Mouse (Mus musculus) ES-E14 (cell line): Measurements from ENCODE around the gene Aak1. TPM values are rescaled to one million over a fixed set of nuclear protein-coding genes. Genes with fewer than 3 reads are reported as not detected.
"Not testable (repeated sequence)": the region's sequence is repeated elsewhere in the genome, so short reads cannot be mapped to it uniquely, and the experiment has no call there.

Experiments used
- DNase-seq: peaks from one replicate; pipeline ENCODE4 v3.0.0-alpha.2; 2013; ENCODE audit warnings: low read depth, low spot score
- H3K27ac ChIP-seq: 2 replicates; pipeline ENCODE4 v1.5.1; 2012; ENCODE audit warnings: low read depth, mild to moderate bottlenecking, low read length, moderate library complexity, mixed read lengths; ENCODE audit not compliant: poor library complexity, insufficient read depth, severe bottlenecking
- H3K36me3 ChIP-seq: 2 replicates; pipeline ENCODE4 v1.6.1; 2012; ENCODE audit warnings: mild to moderate bottlenecking, low read length, moderate library complexity, mixed read lengths; ENCODE audit not compliant: control insufficient read depth, poor library complexity, insufficient read depth, severe bottlenecking
- H3K4me1 ChIP-seq, 2 experiments: fragments of 150-350 bp in 1 of 2; sonication (generic) in 1 of 2; 2 replicates each; pipeline ENCODE4 v1.6.1; 2012; ENCODE audit warnings: low read length in 2 of 2, mild to moderate bottlenecking in 1 of 2, mixed read lengths in 1 of 2; ENCODE audit not compliant: control insufficient read depth in 2 of 2, insufficient read depth in 2 of 2, poor library complexity in 1 of 2
- H3K4me3 ChIP-seq, 2 experiments: fragments of 150-350 bp in 1 of 2; sonication (generic) in 1 of 2; 2 replicates each; pipeline ENCODE4 v1.5.1; 2012; ENCODE audit warnings: low read length in 2 of 2, low read depth in 1 of 2, mild to moderate bottlenecking in 1 of 2, mixed read lengths in 1 of 2; ENCODE audit not compliant: insufficient read depth in 1 of 2, poor library complexity in 1 of 2, severe bottlenecking in 1 of 2
- H3K9ac ChIP-seq: 2 replicates; pipeline ENCODE4 v1.6.1; 2012; ENCODE audit warnings: low read depth, mild to moderate bottlenecking, low read length, mixed read lengths; ENCODE audit not compliant: poor library complexity, insufficient read depth, severe bottlenecking
- H3K9me3 ChIP-seq: fragments of 150-350 bp; sonication (generic); 2 replicates; pipeline ENCODE4 v1.6.1; 2012; ENCODE audit warnings: low read depth, mild to moderate bottlenecking, low read length; ENCODE audit not compliant: control insufficient read depth, insufficient read depth
- CHD2 ChIP-seq: IDR thresholded peaks from 2 replicates; pipeline ENCODE4 v1.6.1; 2014; ENCODE audit warnings: mild to moderate bottlenecking, low read depth, low read length, inconsistent platforms
- HCFC1 ChIP-seq: IDR thresholded peaks from 2 replicates; pipeline ENCODE4 v1.6.1; 2012; ENCODE audit warnings: low read length, inconsistent platforms, borderline replicate concordance; ENCODE audit not compliant: insufficient read depth
- MAFK ChIP-seq: IDR thresholded peaks from 2 replicates; pipeline ENCODE4 v1.6.1; 2014; ENCODE audit warnings: mild to moderate bottlenecking, low read depth, low read length, inconsistent platforms; ENCODE audit not compliant: insufficient read depth
- ZC3H11A ChIP-seq: IDR thresholded peaks from 2 replicates; pipeline ENCODE4 v1.6.1; 2012; ENCODE audit warnings: low read depth, mild to moderate bottlenecking, inconsistent platforms, low read length, borderline replicate concordance
- ZNF384 ChIP-seq: IDR thresholded peaks from 2 replicates; pipeline ENCODE4 v1.6.1; 2012; ENCODE audit warnings: low read depth, low read length, inconsistent platforms
- in situ Hi-C, 2 experiments: fragments of 600-800 bp; cut with MboI; formaldehyde crosslinking; loops; one replicate each; pipeline ENCODE4 v1.15.1; 2025; ENCODE audit warnings: low sequenced_read_pairs in 2 of 2, inconsistent platforms in 1 of 2; ENCODE audit not compliant: unreplicated experiment in 2 of 2
- total RNA-seq: library from RNA; depleted of rRNA; stranded (reverse); fragments of 300-350 nt; gene quantifications from 2 replicates; pipeline ENCODE4 v1.2.3, GENCODE M21; 2012

The Aak1 gene
- total RNA-seq, 1 experiment: 20.0 TPM

DNA sequence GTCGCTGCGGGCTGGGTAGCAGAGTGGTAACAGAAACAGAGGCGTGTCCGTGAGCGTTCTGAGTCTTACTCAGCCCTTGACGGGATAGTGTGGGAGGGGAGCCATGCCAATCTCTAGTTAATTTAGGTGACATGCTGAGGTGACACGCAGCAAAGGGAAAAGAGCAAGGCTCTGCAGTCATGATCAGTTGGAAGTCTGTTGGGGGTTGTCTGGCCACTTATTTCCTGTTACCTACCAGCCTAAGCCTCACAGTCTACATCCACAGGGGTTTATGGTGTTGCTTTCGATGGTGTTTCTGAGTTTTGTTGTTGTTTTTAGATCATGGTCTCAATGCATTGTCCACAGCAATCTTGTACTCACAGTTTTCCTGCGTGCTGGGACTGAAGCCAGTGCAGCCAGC is 21.0 kb downstream of the Aak1 start:
- H3K4me3 ChIP-seq: no peak overlapping the region
- TF ChIP-seq MAFK (no peak), ZNF384 (no peak), CHD2 (no peak)
- no peak overlapping the region for H3K9ac ChIP-seq
- H3K9me3 ChIP-seq: no peaks in the 10 kb centered on the region
- DNase-seq: no peak
- peaks cover 2% of the 10 kb centered on the region; the same call in 1 of the 2 replicates for H3K36me3 ChIP-seq
- in situ Hi-C loops: no loop called here
- H3K4me1 ChIP-seq: peaks cover 0 to 4% of the 10 kb centered on the region in 2 experiments; a peak in 1 of 4 replicates
- H3K27ac ChIP-seq: peak overlapping the region; percentile 30; the same call in 1 of the 2 replicates

- H3K36me3 ChIP-seq: no peaks in the 10 kb centered on the region
- DNase-seq: no peak
- no peaks in the 10 kb centered on the region for H3K9me3 ChIP-seq
- in situ Hi-C loops: no loop called here
- H3K27ac ChIP-seq: no peak overlapping the region
- H3K4me3 ChIP-seq: no peak overlapping the region
- peaks cover 0 to 4% of the 10 kb centered on the region in 2 experiments; a peak in 1 of 4 replicates for H3K4me1 ChIP-seq
- no peak for TF ChIP-seq MAFK
- no peak for TF ChIP-seq ZNF384
- TF ChIP-seq CHD2: no peak
- no peak for TF ChIP-seq ZC3H11A
- no peak for TF ChIP-seq HCFC1
- no peak overlapping the region for H3K9ac ChIP-seq
Measured at GRCm38 (mm10) chr6:86871783-86872182, 22.5 kb downstream of the Aak1 start.

DNA sequence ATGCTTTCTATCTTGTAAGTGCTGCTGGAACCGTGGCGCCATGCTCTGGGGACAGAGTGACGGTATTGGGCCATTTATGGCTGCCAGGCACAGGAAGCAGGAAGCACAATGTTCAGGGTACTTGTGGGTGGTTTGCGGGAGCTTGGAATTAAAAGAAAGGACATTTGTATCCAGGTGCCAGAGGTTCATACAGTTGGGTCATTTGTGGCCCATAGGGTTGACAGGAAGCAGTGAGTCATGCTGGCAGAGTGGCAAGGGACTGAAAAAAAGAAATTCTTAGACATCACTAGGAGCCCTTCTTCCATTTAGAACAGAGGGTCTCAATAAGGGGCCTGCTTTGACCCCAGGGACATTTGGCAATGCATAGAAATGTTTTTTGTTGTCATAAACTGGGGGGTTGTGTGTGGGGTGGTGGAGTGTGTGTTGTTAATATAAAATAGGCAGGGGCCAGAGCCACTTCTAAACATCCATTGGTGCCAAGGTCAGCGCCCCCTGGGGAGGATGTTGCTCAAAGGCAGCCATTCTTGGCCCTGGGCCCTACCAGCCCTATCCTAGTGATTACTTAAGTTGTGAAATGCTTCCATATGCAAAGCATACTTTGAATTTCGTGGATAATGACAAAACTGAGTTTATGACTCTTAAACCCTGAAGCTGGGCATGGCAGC is 25.5 kb downstream of the Aak1 start:
- in situ Hi-C loops: no loop called here
- Histone ChIP-seq H3K4me1 (peaks cover 0 to 4% of the 10 kb centered on the region in 2 experiments; a peak in 1 of 4 replicates), H3K4me3 (no peak overlapping the region), H3K9ac (no peak overlapping the region), H3K27ac (no peak overlapping the region), H3K9me3 (no peaks in the 10 kb centered on the region), H3K36me3 (no peaks in the 10 kb centered on the region)
- no peak for DNase-seq
- TF ChIP-seq ZNF384 (no peak), MAFK (no peak), ZC3H11A (no peak), HCFC1 (no peak), CHD2 (no peak)

- no peak overlapping the region for H3K4me3 ChIP-seq
- in situ Hi-C loops: no loop called here
- no peaks in the 10 kb centered on the region for H3K9me3 ChIP-seq
- no peaks in the 10 kb centered on the region for H3K36me3 ChIP-seq
- no peak overlapping the region for H3K27ac ChIP-seq
- TF ChIP-seq ZC3H11A (no peak), CHD2 (no peak), ZNF384 (no peak), MAFK (no peak), HCFC1 (no peak)
- H3K4me1 ChIP-seq: peaks cover 0 to 2% of the 10 kb centered on the region in 2 experiments; a peak in 1 of 4 replicates
- no peak for DNase-seq
- H3K9ac ChIP-seq: no peak overlapping the region
Measured at GRCm38 (mm10) chr6:86876451-86876850, 27.1 kb downstream of the Aak1 start.

DNA sequence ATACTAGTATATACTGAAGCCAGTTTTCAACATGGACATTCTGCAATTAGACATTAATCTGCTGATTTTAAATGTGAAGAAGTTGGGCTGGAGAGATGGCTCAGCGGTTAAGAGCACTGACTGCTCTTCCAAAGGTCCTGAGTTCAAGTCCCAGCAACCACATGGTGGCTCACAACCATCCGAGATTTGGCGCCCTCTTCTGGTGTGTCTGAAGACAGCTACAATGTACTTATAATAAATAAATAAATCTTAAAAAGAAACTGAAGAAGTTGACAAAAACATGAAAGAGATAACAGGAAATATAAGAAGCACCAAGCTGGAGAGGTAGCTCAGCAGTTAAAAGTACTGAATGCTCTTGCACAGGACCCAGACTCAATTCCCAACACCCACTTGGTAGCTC is 29.3 kb downstream of the Aak1 start:
- H3K9ac ChIP-seq, H3K36me3 ChIP-seq, H3K9me3 ChIP-seq, H3K4me3 ChIP-seq, in situ Hi-C loops, H3K27ac ChIP-seq, DNase-seq, H3K4me1 ChIP-seq: not testable (repeated sequence)
